Mouse (Mus musculus): ENCODE results near the gene Map4k2.

DNA sequence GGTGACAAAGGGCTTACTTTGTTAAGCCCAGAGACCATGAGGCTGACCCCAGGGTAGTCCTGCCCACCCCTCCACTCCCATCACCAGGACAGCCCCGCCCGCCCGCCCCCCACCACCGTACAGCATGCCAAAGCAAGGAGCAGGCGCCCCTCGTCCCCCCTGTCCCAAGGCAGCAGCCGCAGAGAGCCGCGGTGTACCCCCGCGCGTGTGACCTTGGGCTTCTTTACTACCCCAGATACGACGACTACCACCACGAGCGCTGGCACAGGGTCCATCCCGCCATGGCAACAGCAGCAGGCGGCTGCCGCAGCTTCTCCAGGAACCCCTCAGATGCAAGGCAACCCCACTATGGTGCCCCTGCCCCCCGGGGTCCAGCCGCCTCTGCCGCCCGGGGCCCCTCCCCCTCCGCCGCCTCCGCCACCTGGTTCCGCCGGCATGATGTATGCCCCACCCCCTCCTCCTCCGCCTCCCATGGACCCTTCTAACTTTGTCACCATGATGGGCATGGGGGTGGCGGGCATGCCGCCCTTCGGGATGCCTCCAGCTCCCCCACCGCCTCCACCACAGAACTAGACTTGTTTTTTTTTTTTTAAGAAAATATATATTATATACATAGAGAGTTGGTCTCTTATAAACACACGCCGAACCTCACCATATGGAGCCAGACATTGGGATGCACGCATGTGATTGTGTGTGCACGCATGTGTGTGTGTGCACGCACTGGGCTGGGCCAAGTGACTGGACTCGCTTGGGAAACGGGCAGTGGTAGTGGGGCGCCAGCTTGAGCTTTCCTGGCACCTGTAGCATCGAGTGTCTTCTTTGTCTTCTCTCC is 34.7 kb downstream of the Map4k2 start:
- no peak for TF ChIP-seq ETS1 (IDR thresholded peaks at IDR 0.05; ENCODE audit: low read depth, low read length)
- no peak for TF ChIP-seq USF1 (IDR thresholded peaks at IDR 0.05; ENCODE audit: low read depth, low read length)
- no peak for TF ChIP-seq ZC3H11A (IDR thresholded peaks at IDR 0.05; ENCODE audit: low read depth, low read length)
- TF ChIP-seq CTCF (IDR thresholded peaks at IDR 0.05 in 2 of 3, conservative IDR thresholded peaks at IDR 0.05 in 1 of 3; ENCODE audit: control insufficient read depth in 1 of 3, insufficient read depth in 1 of 3, low read depth in 2 of 3, low read length in 3 of 3, poor library complexity in 1 of 3, severe bottlenecking in 1 of 3), result no peak
- no peak for TF ChIP-seq JUND (IDR thresholded peaks at IDR 0.05; ENCODE audit: low read depth, low read length)
- TF ChIP-seq EP300 (IDR thresholded peaks at IDR 0.05; ENCODE audit: low read depth in 1 of 2, low read length in 2 of 2), result no peak
- no peak for TF ChIP-seq MEF2A (IDR thresholded peaks at IDR 0.05; ENCODE audit: extremely low read depth, insufficient replicate concordance, low read depth, low read length, poor library complexity, severe bottlenecking)
- TF ChIP-seq GABPA (IDR thresholded peaks at IDR 0.05; ENCODE audit: low read depth, low read length), result no peak
- TF ChIP-seq TBP (IDR thresholded peaks at IDR 0.05; ENCODE audit: low read depth, low read length), result no peak
- TF ChIP-seq RCOR1 (IDR thresholded peaks at IDR 0.05; ENCODE audit: low read depth, low read length), result no peak
- TF ChIP-seq TCF12 (IDR thresholded peaks at IDR 0.05; ENCODE audit: low read depth, low read length), result no peak
- TF ChIP-seq CHD2 (IDR thresholded peaks at IDR 0.05; ENCODE audit: low read length), result no peak
